Mouse (Mus musculus) cerebellum, adult 11-12 months (tissue): ENCODE results near the gene Uqcr11.

Experiments
- DNase-seq: peaks from one replicate; pipeline ENCODE4 v3.0.0; 2022

The Uqcr11 gene

DNA sequence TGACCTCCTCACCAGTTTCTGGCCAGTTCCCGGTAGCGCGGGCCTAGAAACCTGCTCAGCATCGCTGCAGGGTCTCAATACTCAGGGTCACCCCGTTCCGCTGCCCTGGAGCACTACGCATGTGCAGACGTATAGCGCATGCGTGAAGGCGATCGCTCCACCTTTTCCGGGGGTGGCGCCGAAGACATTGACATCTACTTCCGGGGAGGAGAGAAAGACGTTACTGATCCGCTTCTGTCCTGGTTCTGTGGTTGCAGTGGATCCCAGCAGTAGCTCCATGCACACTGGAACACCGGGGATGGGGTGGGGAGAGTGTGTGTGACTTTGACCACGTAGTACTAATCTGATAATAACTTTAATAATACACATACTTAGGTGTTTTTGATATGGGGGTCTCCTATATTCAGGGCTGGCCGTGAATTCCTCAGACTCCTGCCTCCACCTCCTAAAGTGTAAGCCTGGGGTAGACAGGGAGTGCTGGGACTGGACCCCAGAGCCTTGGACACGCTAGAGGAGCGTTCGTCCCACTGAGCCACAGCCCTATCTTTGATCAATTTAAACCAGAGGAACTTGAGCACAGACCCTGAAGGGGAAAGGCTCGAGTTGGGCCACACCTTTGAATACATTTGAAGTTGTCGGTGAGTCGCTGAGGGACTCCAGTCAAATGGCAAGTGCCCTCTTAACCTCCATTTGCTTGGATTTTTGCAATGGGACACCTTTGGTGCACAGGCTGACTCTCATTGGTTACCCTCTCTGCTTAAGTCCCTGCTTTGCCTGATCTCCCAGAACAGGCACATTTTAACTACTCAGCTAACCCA lies at the start of gene Uqcr11:
Gene Uqcr11, minus strand, starts transcription at position 147 of the 818 bp plus-strand sequence.
- peak; percentile 95 for DNase-seq

GRCm38 (mm10) chr10:80455697-80456096 lies 49.1 kb upstream of the Uqcr11 start:
- no peak for DNase-seq

DNA sequence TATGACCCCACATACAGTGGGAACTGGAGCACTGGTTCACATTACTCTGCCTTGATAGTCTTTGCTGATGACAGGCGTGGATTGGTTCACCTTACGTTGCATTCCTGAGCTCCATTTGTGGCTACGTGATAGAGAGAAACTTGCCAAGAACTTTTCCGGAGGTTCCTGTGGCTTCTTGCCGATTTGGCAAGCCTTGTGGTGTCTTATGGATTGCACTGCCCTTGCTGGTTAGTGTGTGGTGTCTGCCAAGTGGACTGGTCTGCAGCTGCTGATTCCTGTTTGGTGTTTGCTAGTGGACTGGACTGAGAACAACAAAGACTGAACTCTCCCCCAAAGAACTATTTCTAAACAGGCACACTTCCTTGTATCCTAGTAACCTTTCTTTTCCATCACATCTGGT lies 48.2 kb upstream of the Uqcr11 start:
- no peak for DNase-seq

DNA sequence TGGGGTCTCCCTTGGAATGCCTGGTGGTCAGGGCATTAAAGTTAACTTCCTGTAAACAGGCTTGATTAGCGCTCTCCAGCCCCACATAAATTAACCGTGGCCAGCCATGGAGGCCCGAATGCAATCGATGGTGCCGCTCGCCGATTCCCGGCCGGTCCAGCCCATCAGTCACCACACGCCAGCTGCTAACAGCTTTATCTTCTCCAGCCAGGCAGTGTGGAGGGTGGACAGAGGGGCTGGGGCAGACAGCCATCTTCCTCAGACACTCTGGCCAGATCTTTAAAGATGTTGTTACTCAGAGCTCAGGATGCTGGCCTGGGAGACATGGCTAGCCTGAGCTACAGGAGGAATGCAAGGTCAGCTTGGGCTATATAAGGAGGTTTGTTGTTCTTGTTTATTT lies 47.0 kb upstream of the Uqcr11 start:
- DNase-seq = no peak

GRCm38 (mm10) chr10:80450599-80450998 lies 44.0 kb upstream of the Uqcr11 start:
- no peak for DNase-seq

GRCm38 (mm10) chr10:80445898-80446601 lies 39.4 kb upstream of the Uqcr11 start:
- peak; percentile 80 for DNase-seq

DNA sequence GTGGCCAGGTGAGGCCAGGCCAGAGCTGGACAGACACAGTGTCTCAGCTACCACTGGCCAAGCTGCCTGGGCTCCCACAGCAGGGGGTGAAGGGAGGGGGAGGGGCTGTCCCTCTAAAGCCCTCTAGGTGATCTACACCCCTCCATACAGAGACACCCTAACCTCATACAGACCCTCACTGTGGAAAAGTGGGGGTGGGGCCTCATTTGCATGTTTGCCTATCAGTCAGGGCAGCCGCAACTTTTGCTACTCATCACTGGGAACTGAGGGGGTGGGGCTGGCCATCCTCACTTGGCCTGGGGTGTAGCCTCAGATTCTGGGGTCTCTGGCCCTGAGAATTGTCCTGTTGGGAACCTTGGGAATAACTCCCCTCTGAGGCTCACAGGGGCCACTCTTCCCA lies 38.4 kb upstream of the Uqcr11 start:
- DNase-seq = no peak

DNA sequence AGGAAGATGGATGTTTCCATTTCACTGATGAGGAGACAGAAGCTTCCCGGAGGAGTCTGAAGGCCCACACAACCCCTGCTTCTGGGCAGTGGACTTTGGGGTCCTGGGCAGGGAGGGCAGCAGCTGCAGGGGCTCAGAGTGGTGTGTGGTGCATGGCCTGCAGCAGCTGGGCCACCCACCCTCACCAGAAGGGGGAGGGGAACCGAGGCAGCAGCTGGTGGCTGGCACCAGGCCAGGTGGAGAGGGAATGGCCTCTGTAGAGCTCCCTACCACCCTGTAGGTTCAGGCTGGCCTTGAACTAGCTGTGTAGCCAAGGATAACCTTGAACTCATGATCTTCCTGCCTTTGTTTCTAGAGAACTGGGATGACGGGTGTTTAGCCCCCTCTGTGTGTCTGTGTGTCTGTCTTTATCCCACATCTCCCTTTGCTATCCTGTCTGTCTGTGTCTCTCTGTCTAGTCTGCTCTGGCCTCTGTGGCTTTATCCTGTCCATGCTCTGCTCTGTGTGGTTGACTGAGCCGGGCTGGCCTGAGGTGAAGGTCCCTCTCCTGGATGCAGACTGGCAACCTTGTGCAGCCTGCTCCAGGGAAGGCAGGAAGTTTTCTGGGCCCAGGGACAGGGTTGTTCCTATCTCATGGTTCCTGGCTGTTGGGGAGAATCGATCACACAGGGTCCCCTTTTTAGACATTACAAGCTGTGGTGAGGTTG lies 37.9 kb upstream of the Uqcr11 start:
- DNase-seq = no peak

DNA sequence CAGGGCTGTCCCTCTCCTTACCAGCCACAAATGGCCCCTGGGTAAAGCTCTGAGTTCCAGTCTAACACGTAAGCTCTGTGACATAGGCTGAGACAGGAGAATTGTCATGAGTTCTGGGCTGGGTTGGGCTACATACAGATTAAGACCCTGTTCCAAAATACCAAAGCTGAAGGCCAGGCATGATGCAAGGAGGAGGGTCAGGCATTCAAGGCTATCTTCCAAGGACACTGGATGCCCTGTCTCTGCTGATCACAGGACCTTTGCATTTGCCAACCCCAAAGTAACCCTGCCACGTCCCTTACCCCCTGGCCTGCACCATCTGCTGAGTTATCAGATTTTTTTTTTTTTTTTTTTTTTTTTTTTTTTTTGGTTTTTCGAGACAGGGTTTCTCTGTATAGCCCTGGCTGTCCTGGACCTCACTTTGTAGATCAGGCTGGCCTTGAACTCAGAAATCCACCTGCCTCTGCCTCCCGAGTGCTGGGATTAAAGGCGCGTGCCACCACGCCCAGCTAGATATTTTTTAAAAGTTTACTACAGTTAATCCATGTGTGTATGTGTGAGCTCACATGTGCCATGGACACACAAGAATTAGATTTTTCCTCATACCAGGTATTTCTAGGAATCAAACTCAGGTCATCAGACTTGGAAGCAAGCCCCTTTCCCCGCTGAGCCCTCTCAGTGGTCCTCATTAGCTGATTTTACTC lies 37.1 kb upstream of the Uqcr11 start:
- no peak for DNase-seq

GRCm38 (mm10) chr10:80442989-80443388 lies 36.4 kb upstream of the Uqcr11 start:
- DNase-seq = no peak

- DNase-seq = no peak
Measured at GRCm38 (mm10) chr10:80441598-80441997, 35.0 kb upstream of the Uqcr11 start.

GRCm38 (mm10) chr10:80440031-80440430 lies 33.4 kb upstream of the Uqcr11 start:
- no peak for DNase-seq

DNA sequence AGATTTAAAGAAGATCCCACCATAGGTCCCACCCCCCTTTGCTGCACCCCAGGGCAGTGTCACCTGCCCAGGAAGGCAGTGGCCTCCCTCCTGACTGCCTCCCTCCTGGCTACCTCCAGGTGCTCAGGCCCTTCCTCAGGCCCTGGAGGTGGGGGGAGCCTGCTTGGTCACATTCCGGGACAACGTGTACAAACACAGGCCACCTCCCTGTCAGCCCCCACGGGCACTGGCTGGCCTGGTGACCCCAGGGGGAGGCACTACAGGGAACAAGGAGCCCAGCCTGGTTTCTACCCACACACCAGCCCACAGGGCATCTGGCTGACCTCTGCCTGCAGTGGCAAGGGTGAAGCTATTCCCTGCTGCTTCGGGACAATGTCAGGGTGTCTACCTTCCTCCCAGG lies 31.3 kb upstream of the Uqcr11 start:
- DNase-seq = no peak

- peak; percentile 55 for DNase-seq
Measured at GRCm38 (mm10) chr10:80436276-80436675, 29.6 kb upstream of the Uqcr11 start.

DNA sequence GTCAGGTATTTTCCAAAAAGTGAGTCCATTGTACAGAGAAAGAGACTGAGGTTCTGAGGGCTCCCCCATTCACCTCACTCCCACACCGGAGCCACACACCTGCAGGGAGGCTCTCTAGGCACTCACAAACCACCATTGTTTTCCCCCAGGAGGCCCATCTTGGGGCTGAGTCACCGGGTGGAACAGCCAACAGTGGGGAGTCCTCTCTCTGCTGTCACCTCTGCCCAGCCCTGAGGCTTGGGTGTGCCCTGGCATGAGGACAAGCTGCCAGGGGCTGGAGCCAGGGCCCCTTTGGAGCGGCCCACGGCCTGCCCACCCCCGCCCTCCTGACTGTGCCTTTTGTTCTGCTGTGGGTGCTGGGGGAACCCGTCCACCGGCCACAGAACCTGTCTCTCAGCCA lies 29.1 kb upstream of the Uqcr11 start:
- DNase-seq = peak; percentile 51

GRCm38 (mm10) chr10:80434823-80435222 lies 28.2 kb upstream of the Uqcr11 start:
- DNase-seq = peak; percentile 70

DNA sequence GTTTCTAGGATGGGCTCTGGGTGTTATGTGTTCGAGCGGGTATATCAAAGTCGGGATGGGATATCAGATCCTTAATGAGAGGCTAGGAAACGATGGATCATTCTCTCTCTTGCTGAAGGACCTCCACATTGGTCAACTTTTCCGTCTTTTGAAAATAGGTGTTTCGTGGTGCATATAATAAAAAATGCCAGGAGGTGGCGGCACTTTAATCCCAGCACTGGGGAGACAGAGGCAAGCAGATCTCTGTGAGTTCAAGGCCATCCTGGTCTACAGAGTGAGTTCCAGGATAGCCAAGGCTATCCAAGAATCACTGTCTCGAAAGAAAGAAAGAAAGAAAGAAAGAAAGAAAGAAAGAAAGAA lies 27.6 kb upstream of the Uqcr11 start:
- DNase-seq = no peak

- DNase-seq = peak; percentile 97
Measured at GRCm38 (mm10) chr10:80433513-80434232, 27.0 kb upstream of the Uqcr11 start, which contains the start of gene Tcf3. Gene Tcf3, minus strand, starts transcription at chr10:80433647.

GRCm38 (mm10) chr10:80432936-80433512 lies 26.4 kb upstream of the Uqcr11 start:
- DNase-seq = peak; percentile 76

DNA sequence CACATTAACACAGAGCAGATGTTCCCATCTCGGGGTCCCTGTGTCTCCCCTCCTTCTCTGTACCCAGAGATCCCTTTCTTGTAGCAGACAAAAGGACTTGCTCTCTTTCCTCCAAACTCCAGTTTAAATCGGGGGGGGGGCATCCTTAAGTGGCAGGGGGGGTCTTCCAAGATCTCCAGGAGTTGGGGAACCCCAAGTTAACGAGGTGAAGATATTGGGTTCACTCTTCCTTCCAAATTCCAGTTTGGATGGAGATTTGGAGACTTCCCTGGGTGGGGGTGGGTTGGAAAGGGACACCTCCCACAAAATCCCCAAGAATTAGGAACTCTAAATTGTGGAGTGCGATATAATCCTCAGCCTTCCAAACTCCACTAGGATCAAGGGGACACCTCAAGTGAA lies 25.8 kb upstream of the Uqcr11 start:
- no peak for DNase-seq

GRCm38 (mm10) chr10:80431570-80432386 lies 25.1 kb upstream of the Uqcr11 start:
- DNase-seq = peak; percentile 65
